In genomic region chr15:87661954-87662353, GRCm38 (mm10) we compare ENCODE assay signal across 28 mouse cellular contexts.
A peak's percentile ranks its signal among the peaks of the same experiment; 100 is the strongest.
DNase-seq lines count a peak whose midpoint lies in the region; ATAC-seq and TF ChIP-seq lines count a peak whose summit lies in the region.
"Had no signal": no experiment of that assay in that cellular context is flagged by ENCODE, and none has a peak within 500 bp of the region (broad histone marks: within the 10 kb centered on the region; RNA-seq: fewer than 3 reads in every experiment).

No protein-coding gene starts in this region.

- no peaks in the 10 kb centered on the region for H3K9me3 ChIP-seq in forebrain, postnatal 0 days (ENCODE audit: low read length)
- H3K9me3 ChIP-seq: embryonic facial prominence, embryonic 15.5 days; hindbrain, embryonic 15.5 days; midbrain, embryonic 10.5 days; neural tube, embryonic 13.5 days had no signal

- WGBS in forebrain, postnatal 0 days, result 76% methylated on average over 7 of the region's 7 CpGs

- H3K4me1 ChIP-seq in forebrain, postnatal 0 days (ENCODE audit: insufficient read depth), result no peaks in the 10 kb centered on the region
- H3K4me1 ChIP-seq: embryonic facial prominence, embryonic 15.5 days had no signal

- no peak overlapping the region for H3K4me2 ChIP-seq in forebrain, postnatal 0 days (ENCODE audit: low read depth)
- H3K4me2 ChIP-seq: embryonic facial prominence, embryonic 15.5 days; heart, embryonic 11.5 days; hindbrain, embryonic 15.5 days; neural tube, embryonic 13.5 days had no signal

- no peaks in the 10 kb centered on the region for H3K27me3 ChIP-seq in forebrain, postnatal 0 days (ENCODE audit: insufficient read depth, low read length)
- H3K27me3 ChIP-seq: CH12.LX; embryonic facial prominence, embryonic 15.5 days; hindbrain, embryonic 15.5 days; neural tube, embryonic 13.5 days; Patski had no signal

- intact Hi-C loops in left cerebral cortex, postnatal 4 days (cut with DNase I), result no loop called here

- DNase-seq in left cerebral cortex, adult 11 months (ENCODE audit: low spot score), result peak; percentile 52
- no peak for DNase-seq in left cerebral cortex, postnatal 4 days
- DNase-seq in frontal cortex, postnatal 36 days (ENCODE audit: low spot score in 2 of 2), result peak; percentile 40 to 70
- peak; percentile 57 to 72 for DNase-seq in left cerebral cortex, adult 9 months (ENCODE audit: low spot score in 2 of 2)
- DNase-seq in telencephalon, adult 2 months (ENCODE audit: low read depth, low spot score), result peak; percentile 80
- no peak for DNase-seq in forebrain, postnatal 0 days
- DNase-seq in adrenal gland, postnatal 25 days, result no peak
- DNase-seq: adrenal gland, adult 8-10 months; B cell, adult 2 months; cerebellum, adult 2 months; cerebellum, postnatal 36 days; gastrocnemius, postnatal 10 days; heart, adult 11 months; kidney, adult 8-10 months; kidney, postnatal 10 days; retina, postnatal 1 day; thymus, postnatal 36 days had no signal

- no peak overlapping the region for H3K27ac ChIP-seq in forebrain, postnatal 0 days (ENCODE audit: low read depth, low read length)
- H3K27ac ChIP-seq: embryonic facial prominence, embryonic 15.5 days; hindbrain, embryonic 15.5 days; midbrain, embryonic 10.5 days; neural tube, embryonic 13.5 days had no signal

- no peak overlapping the region for H3K4me3 ChIP-seq in forebrain, postnatal 0 days (ENCODE audit: low read depth, low read length)
- H3K4me3 ChIP-seq: embryonic facial prominence, embryonic 15.5 days; hindbrain, embryonic 15.5 days; midbrain, embryonic 10.5 days; myocyte; neural tube, embryonic 13.5 days had no signal

- no peak overlapping the region for H3K9ac ChIP-seq in forebrain, postnatal 0 days
- H3K9ac ChIP-seq: embryonic facial prominence, embryonic 15.5 days; hindbrain, embryonic 15.5 days; neural tube, embryonic 13.5 days had no signal

- no peaks in the 10 kb centered on the region for H3K36me3 ChIP-seq in forebrain, postnatal 0 days (ENCODE audit: insufficient read depth)
- H3K36me3 ChIP-seq: embryonic facial prominence, embryonic 15.5 days; G1E; hindbrain, embryonic 15.5 days; neural tube, embryonic 13.5 days had no signal

- no peak for TF ChIP-seq CTCF in forebrain, postnatal 0 days (IDR thresholded peaks at IDR 0.05; ENCODE audit: low read depth)

- ATAC-seq in forebrain, postnatal 0 days, result no peak
- ATAC-seq: forebrain, embryonic 16.5 days; midbrain, embryonic 16.5 days; Patski had no signal

Comparison
In these comparisons a context has a peak if more than half of its experiments do, and no peak if none do; other contexts are left out.
1. DNase-seq: peak in left cerebral cortex, adult 11 months (single experiment), frontal cortex, postnatal 36 days (2 of 2), left cerebral cortex, adult 9 months (2 of 2) and telencephalon, adult 2 months (single experiment); none in left cerebral cortex, postnatal 4 days (single experiment), forebrain, postnatal 0 days (single experiment) and adrenal gland, postnatal 25 days (single experiment).